8 mouse cellular contexts compared by ENCODE assay signal in genomic region chr9:69291451-69291850, GRCm38 (mm10).
DNase-seq lines count a peak whose midpoint lies in the region; ATAC-seq and TF ChIP-seq lines count a peak whose summit lies in the region.

No protein-coding gene starts in this region.

- ATAC-seq in forebrain, embryonic 12.5 days (ENCODE audit: low FRiP score), result no peak
- no peak for ATAC-seq in neural tube, embryonic 14.5 days (ENCODE audit: low read depth)
- ATAC-seq in monocyte, adult 5-6 weeks (replicated peaks; ENCODE audit: insufficient number of reproducible peaks, low FRiP score, low TSS enrichment, poor library complexity, severe bottlenecking), result no peak

- peaks cover 29% of the 10 kb centered on the region for H3K79me2 ChIP-seq in liver, adult 2 months (ENCODE audit: control insufficient read depth, insufficient read depth, low read length)

- H3K27me3 ChIP-seq in liver, adult 2 months (ENCODE audit: control insufficient read depth, insufficient read depth, low read length), result no peaks in the 10 kb centered on the region
- H3K27me3 ChIP-seq in forebrain, embryonic 12.5 days, result peaks cover 41% of the 10 kb centered on the region
- peaks cover 50% of the 10 kb centered on the region for H3K27me3 ChIP-seq in limb, embryonic 10.5 days (ENCODE audit: low read depth, poor library complexity, severe bottlenecking)
- H3K27me3 ChIP-seq in neural tube, embryonic 14.5 days (ENCODE audit: control insufficient read depth, insufficient read depth, low read length), result peaks cover 22% of the 10 kb centered on the region

- H3K27ac ChIP-seq in liver, adult 2 months (replicated peaks; ENCODE audit: insufficient read depth, low read depth, low read length), result no peak overlapping the region
- H3K27ac ChIP-seq in forebrain, embryonic 12.5 days, result no peak overlapping the region
- H3K27ac ChIP-seq in limb, embryonic 10.5 days, result no peak overlapping the region
- H3K27ac ChIP-seq in neural tube, embryonic 14.5 days (ENCODE audit: low read depth, low read length), result no peak overlapping the region

- H3K4me2 ChIP-seq in forebrain, embryonic 12.5 days, result peak overlapping the region; percentile 97
- H3K4me2 ChIP-seq in neural tube, embryonic 14.5 days (ENCODE audit: low read depth, low read length), result peak overlapping the region; percentile 98

- 14% methylated on average over 13 of the region's 13 CpGs for WGBS in liver, adult 2 months
- 10% methylated on average over 13 of the region's 13 CpGs for WGBS in forebrain, embryonic 12.5 days
- 6% methylated on average over 13 of the region's 13 CpGs for WGBS in limb, embryonic 10.5 days
- 9% methylated on average over 13 of the region's 13 CpGs for WGBS in neural tube, embryonic 14.5 days

- H3K9ac ChIP-seq in liver, adult 2 months (ENCODE audit: low read depth, low read length), result no peak overlapping the region
- H3K9ac ChIP-seq in forebrain, embryonic 12.5 days, result peak overlapping the region; percentile 72
- no peak overlapping the region; the same call in 1 of the 2 replicates for H3K9ac ChIP-seq in neural tube, embryonic 14.5 days (replicated peaks; ENCODE audit: low read depth, low read length)

- no peak for DNase-seq in liver, adult 2 months (ENCODE audit: extremely low read depth, low read depth, low spot score)
- DNase-seq in liver, result no peak
- DNase-seq in limb, embryonic 10.5 days (ENCODE audit: low spot score), result no peak
- no peak for DNase-seq in Muller cell, postnatal 12 days (ENCODE audit: inconsistent ontology term)
- DNase-seq in adrenal gland, postnatal 4 days (ENCODE audit: low spot score in 2 of 2), result no peak

- peak overlapping the region; percentile 80 for H3K4me3 ChIP-seq in liver, adult 2 months (ENCODE audit: insufficient read depth, low read depth, low read length)
- peak overlapping the region; percentile 70 for H3K4me3 ChIP-seq in forebrain, embryonic 12.5 days (replicated peaks)
- H3K4me3 ChIP-seq in limb, embryonic 10.5 days, result peak overlapping the region; percentile 80
- peak overlapping the region; percentile 50 for H3K4me3 ChIP-seq in neural tube, embryonic 14.5 days (ENCODE audit: low read depth, low read length)

- H3K36me3 ChIP-seq in liver, adult 2 months (ENCODE audit: control insufficient read depth, insufficient read depth, low read length), result no peaks in the 10 kb centered on the region
- H3K36me3 ChIP-seq in forebrain, embryonic 12.5 days (replicated peaks), result no peaks in the 10 kb centered on the region
- no peaks in the 10 kb centered on the region for H3K36me3 ChIP-seq in limb, embryonic 10.5 days
- no peaks in the 10 kb centered on the region for H3K36me3 ChIP-seq in neural tube, embryonic 14.5 days (ENCODE audit: control insufficient read depth, insufficient read depth, low read length)

- no peaks in the 10 kb centered on the region for H3K9me3 ChIP-seq in forebrain, embryonic 12.5 days
- H3K9me3 ChIP-seq in limb, embryonic 10.5 days (replicated peaks), result no peaks in the 10 kb centered on the region
- H3K9me3 ChIP-seq in neural tube, embryonic 14.5 days (ENCODE audit: control insufficient read depth, low read length), result no peaks in the 10 kb centered on the region

- no peak for TF ChIP-seq CTCF in liver, adult 2 months (IDR thresholded peaks at IDR 0.05; ENCODE audit: low read depth, low read length)

- no peak for TF ChIP-seq POLR2A in liver, adult 2 months (IDR thresholded peaks at IDR 0.05; ENCODE audit: extremely low read depth, insufficient read depth, low read length)

- peaks cover 30% of the 10 kb centered on the region for H3K4me1 ChIP-seq in liver, adult 2 months (ENCODE audit: control insufficient read depth, insufficient read depth, low read length)
- H3K4me1 ChIP-seq in forebrain, embryonic 12.5 days, result peaks cover 21% of the 10 kb centered on the region
- peaks cover 72% of the 10 kb centered on the region for H3K4me1 ChIP-seq in limb, embryonic 10.5 days
- peaks cover 16% of the 10 kb centered on the region for H3K4me1 ChIP-seq in neural tube, embryonic 14.5 days (ENCODE audit: control insufficient read depth, insufficient read depth, low read length)
